Mouse (Mus musculus) intestine, postnatal 0 days (tissue): ENCODE measurements at regions not wholly inside any gene's neighbourhood (a gene's known extent, or its start where the extent isn't known, plus 50 kb on each side); places are given as distances from the start of the nearest gene placed in this dataset.

Experiments used
- ATAC-seq: fragments of 200-750 bp; cut with Nextera tagmentation; 2 replicates; pipeline ENCODE4 v1.8.0; 2017; ENCODE audit warnings: mild to moderate bottlenecking, moderate TSS enrichment, moderate library complexity
- H3K27ac ChIP-seq: fragments of 300-500 bp; sonication (generic); 2 replicates; pipeline ENCODE4 v1.5.1; 2014; ENCODE audit warnings: mild to moderate bottlenecking, low read depth, low read length, moderate library complexity
- H3K27me3 ChIP-seq: fragments of 300-500 bp; sonication (generic); replicated peaks from 2 replicates; pipeline ENCODE4 v1.6.1; 2014; ENCODE audit warnings: low read length, mixed read lengths; ENCODE audit not compliant: control insufficient read depth, insufficient read depth
- H3K36me3 ChIP-seq: fragments of 300-500 bp; sonication (generic); 2 replicates; pipeline ENCODE4 v1.6.1; 2014; ENCODE audit warnings: mild to moderate bottlenecking, moderate library complexity; ENCODE audit not compliant: control insufficient read depth, insufficient read depth
- H3K4me1 ChIP-seq: fragments of 300-500 bp; sonication (generic); replicated peaks from 2 replicates; pipeline ENCODE4 v1.6.1; 2014; ENCODE audit warnings: antibody characterized with exemption, low read length, mixed read lengths; ENCODE audit not compliant: control insufficient read depth, insufficient read depth
- H3K4me2 ChIP-seq: fragments of 300-500 bp; sonication (generic); replicated peaks from 2 replicates; pipeline ENCODE4 v1.6.1; 2014; ENCODE audit warnings: low read depth, mild to moderate bottlenecking, moderate library complexity
- H3K4me3 ChIP-seq: fragments of 300-500 bp; sonication (generic); 2 replicates; pipeline ENCODE4 v1.5.1; 2014; ENCODE audit warnings: low read depth, low read length
- H3K9ac ChIP-seq: fragments of 300-500 bp; sonication (generic); 2 replicates; pipeline ENCODE4 v1.6.1; 2014; ENCODE audit warnings: mild to moderate bottlenecking, low read depth, low read length
- H3K9me3 ChIP-seq: fragments of 300-500 bp; sonication (generic); 2 replicates; pipeline ENCODE4 v1.6.1; 2016; ENCODE audit warnings: mixed run types; ENCODE audit not compliant: control insufficient read depth
- CTCF ChIP-seq: sonication (generic); IDR thresholded peaks from 2 replicates; pipeline ENCODE4 v1.5.1; 2016; ENCODE audit warnings: low read depth, mild to moderate bottlenecking, control low read depth, antibody characterized with exemption, moderate library complexity
- WGBS: fragments of 180-500 bp; shearing (Covaris S2); extraction: QIAGEN DNeasy Blood & Tissue Kit; methylation state at CpG from one replicate; pipeline ENCODE4 v1.1.7; 2014; 5-methylcytosine and 5-hydroxymethylcytosine counted together

DNA sequence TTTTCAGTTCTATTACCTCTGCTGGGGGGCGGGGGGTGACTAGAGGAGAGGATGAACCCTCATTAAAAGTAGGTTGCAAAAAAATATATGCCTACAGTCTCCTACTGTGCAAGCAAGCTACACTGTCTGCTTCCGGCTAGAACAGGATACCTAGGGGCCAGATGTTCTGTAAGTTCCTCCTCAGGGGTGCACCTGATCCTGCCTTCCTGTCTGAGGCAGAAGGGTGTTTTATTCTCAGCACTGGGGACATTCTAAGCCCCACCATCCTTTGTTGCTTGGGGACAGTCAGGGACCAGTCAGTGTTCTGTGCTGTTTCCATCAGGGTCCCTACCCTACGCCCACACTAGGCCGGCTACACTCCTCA is 261.5 kb downstream of the Cdh26 start:
- H3K27ac ChIP-seq, result no peak overlapping the region; the same call in 1 of the 2 replicates
- H3K9me3 ChIP-seq, result no peaks in the 10 kb centered on the region
- peak; percentile 44 for ATAC-seq
- H3K4me3 ChIP-seq, result no peak overlapping the region
- no peaks in the 10 kb centered on the region for H3K27me3 ChIP-seq
- H3K36me3 ChIP-seq, result no peaks in the 10 kb centered on the region
- H3K4me2 ChIP-seq, result no peak overlapping the region
- no peaks in the 10 kb centered on the region for H3K4me1 ChIP-seq
- TF ChIP-seq CTCF, result no peak
- no peak overlapping the region for H3K9ac ChIP-seq
- 74% methylated on average over 4 of the region's 4 CpGs for WGBS

DNA sequence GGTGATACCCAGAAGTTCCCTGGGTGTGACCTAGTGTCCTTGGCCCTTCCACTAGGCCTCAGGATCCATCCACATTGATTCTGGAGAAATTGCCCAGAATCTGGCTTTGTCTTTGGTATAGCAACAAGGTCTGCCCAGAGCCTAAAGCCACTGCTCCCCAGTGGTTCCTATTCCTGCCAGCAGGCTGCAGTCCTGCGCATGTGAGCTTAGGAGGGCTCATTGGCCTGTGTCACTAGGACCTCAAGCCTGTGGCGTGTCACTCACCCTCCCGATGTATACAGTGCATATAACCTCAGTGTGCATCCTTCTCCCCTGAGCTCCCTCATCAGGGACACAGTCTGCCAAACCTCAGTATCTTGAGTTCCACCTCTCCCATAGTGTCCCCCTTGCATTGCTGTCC is 261.9 kb downstream of the Cdh26 start:
- H3K9ac ChIP-seq, result no peak overlapping the region
- no peak overlapping the region for H3K4me2 ChIP-seq
- H3K36me3 ChIP-seq, result no peaks in the 10 kb centered on the region
- no peak overlapping the region for H3K27ac ChIP-seq
- H3K4me1 ChIP-seq, result no peaks in the 10 kb centered on the region
- H3K4me3 ChIP-seq, result no peak overlapping the region
- no peaks in the 10 kb centered on the region for H3K27me3 ChIP-seq
- ATAC-seq, result peak; percentile 20; the same call in 1 of the 2 replicates
- TF ChIP-seq CTCF, result peak; percentile 51
- H3K9me3 ChIP-seq, result no peaks in the 10 kb centered on the region
- 84% methylated on average over 3 of the region's 3 CpGs for WGBS

GRCm38 (mm10) chr2:178698648-178699047 is 268.3 kb downstream of the Cdh26 start:
- Histone ChIP-seq H3K27me3 (no peaks in the 10 kb centered on the region), H3K4me1 (no peaks in the 10 kb centered on the region), H3K9me3 (no peaks in the 10 kb centered on the region), H3K9ac (no peak overlapping the region), H3K27ac (no peak overlapping the region), H3K4me3 (no peak overlapping the region), H3K4me2 (no peak overlapping the region; the same call in 1 of the 2 replicates), H3K36me3 (no peaks in the 10 kb centered on the region)
- TF ChIP-seq CTCF, result no peak
- no peak for ATAC-seq
- 56% methylated on average over 13 of the region's 13 CpGs for WGBS

DNA sequence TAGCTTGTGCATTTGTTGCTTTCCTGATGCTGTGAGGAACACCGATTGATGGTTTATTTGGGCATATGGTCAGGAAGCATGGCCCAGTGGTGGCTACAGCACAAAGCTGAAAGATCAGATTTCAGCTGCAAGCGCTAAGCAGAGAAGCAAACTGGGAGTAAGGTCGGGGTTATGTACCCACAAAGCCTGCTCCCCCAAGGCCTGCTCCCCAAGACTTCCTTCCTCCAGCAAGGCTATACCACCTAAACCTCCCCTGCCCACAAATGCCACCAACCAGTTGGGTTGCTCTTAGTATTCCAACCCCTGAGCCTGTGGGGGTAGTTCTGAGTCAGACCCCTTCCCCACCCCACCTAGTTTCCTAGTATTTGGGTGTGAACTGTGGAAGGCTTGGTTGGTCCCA is 270.5 kb downstream of the Cdh26 start:
- no peak for ATAC-seq
- no peak overlapping the region for H3K27ac ChIP-seq
- no peak overlapping the region for H3K4me3 ChIP-seq
- no peaks in the 10 kb centered on the region for H3K9me3 ChIP-seq
- H3K4me2 ChIP-seq, result no peak overlapping the region
- 55% methylated on average over 3 of the region's 3 CpGs for WGBS
- no peak overlapping the region for H3K9ac ChIP-seq
- no peaks in the 10 kb centered on the region for H3K36me3 ChIP-seq
- no peaks in the 10 kb centered on the region for H3K4me1 ChIP-seq
- no peaks in the 10 kb centered on the region for H3K27me3 ChIP-seq
- TF ChIP-seq CTCF, result no peak

GRCm38 (mm10) chr2:178704510-178704909 is 274.2 kb downstream of the Cdh26 start:
- 81% methylated on average over 3 of the region's 3 CpGs for WGBS
- Histone ChIP-seq H3K27ac (no peak overlapping the region), H3K27me3 (no peaks in the 10 kb centered on the region), H3K9ac (no peak overlapping the region), H3K9me3 (no peaks in the 10 kb centered on the region), H3K36me3 (no peaks in the 10 kb centered on the region), H3K4me1 (no peaks in the 10 kb centered on the region; the same call in 1 of the 2 replicates), H3K4me3 (no peak overlapping the region), H3K4me2 (no peak overlapping the region)
- ATAC-seq, result no peak
- no peak for TF ChIP-seq CTCF

GRCm38 (mm10) chr2:178708649-178709048 is 278.3 kb downstream of the Cdh26 start:
- Histone ChIP-seq H3K27ac (no peak overlapping the region), H3K9ac (no peak overlapping the region), H3K4me2 (no peak overlapping the region), H3K27me3 (no peaks in the 10 kb centered on the region), H3K4me1 (no peaks in the 10 kb centered on the region; the same call in 1 of the 2 replicates), H3K4me3 (no peak overlapping the region), H3K36me3 (no peaks in the 10 kb centered on the region), H3K9me3 (no peaks in the 10 kb centered on the region)
- no peak for ATAC-seq
- 65% methylated on average over 2 of the region's 2 CpGs for WGBS
- TF ChIP-seq CTCF, result no peak
